Mouse (Mus musculus) G1E (cell line): Measurements from ENCODE around the gene Maneal. TPM values are rescaled to one million over a fixed set of nuclear protein-coding genes. Genes with fewer than 3 reads are reported as not detected.

Experiments used
- ATAC-seq: 2 replicates; pipeline ENCODE4 v1.8.0; 2016; ENCODE audit warnings: mild to moderate bottlenecking; ENCODE audit not compliant: insufficient number of reproducible peaks, poor library complexity, low FRiP score, severe bottlenecking; ENCODE audit errors: extremely low read depth
- DNase-seq: peaks from one replicate; pipeline ENCODE4 v3.0.0; 2012; ENCODE audit warnings: low spot score
- H3K27me3 ChIP-seq: 2 replicates; pipeline ENCODE4 v1.6.1; 2012; ENCODE audit warnings: mild to moderate bottlenecking, low read length, inconsistent platforms; ENCODE audit not compliant: insufficient read depth
- H3K36me3 ChIP-seq: replicated peaks from 2 replicates; pipeline ENCODE3; 2012; ENCODE audit warnings: mild to moderate bottlenecking, inconsistent platforms
- H3K4me1 ChIP-seq: 2 replicates; pipeline ENCODE4 v1.6.1; 2012; ENCODE audit warnings: low read depth, low read length, inconsistent platforms, mixed read lengths; ENCODE audit not compliant: insufficient read depth
- H3K4me3 ChIP-seq: 2 replicates; pipeline ENCODE4 v1.5.1; 2012; ENCODE audit warnings: low read depth, mild to moderate bottlenecking, inconsistent platforms, low read length, moderate library complexity, mixed read lengths
- H3K9me3 ChIP-seq: replicated peaks from 2 replicates; pipeline ENCODE4 v1.6.1; 2012; ENCODE audit warnings: inconsistent platforms
- CTCF ChIP-seq: IDR thresholded peaks from 2 replicates; pipeline ENCODE4 v1.5.1; 2012; ENCODE audit warnings: low read depth, low read length, inconsistent platforms, mixed read lengths
- GATA1 ChIP-seq: IDR thresholded peaks from 2 replicates; pipeline ENCODE4 v1.6.1; 2012; ENCODE audit warnings: borderline replicate concordance, low read length, inconsistent platforms, mixed read lengths
- GATA2 ChIP-seq: IDR thresholded peaks from 2 replicates; pipeline ENCODE4 v1.6.1; 2012; ENCODE audit warnings: low read depth, low read length, inconsistent platforms, borderline replicate concordance
- POLR2AphosphoS5 ChIP-seq: IDR thresholded peaks from 2 replicates; pipeline ENCODE4 v1.6.1; 2012; ENCODE audit warnings: low read depth, low read length, inconsistent platforms; ENCODE audit not compliant: insufficient replicate concordance
- TAL1 ChIP-seq: conservative IDR thresholded peaks from 2 replicates; pipeline ENCODE4 v1.6.1; 2012; ENCODE audit warnings: low read depth, low read length, inconsistent platforms, mixed read lengths
- polyA plus RNA-seq: library from polyadenylated mRNA; stranded (reverse); fragments of >175 nt; gene quantifications from 2 replicates; pipeline ENCODE4 v1.2.3, GENCODE M21; 2012
- total RNA-seq, 2 experiments: library from RNA; stranded (forward) in 1 of 2; stranded (reverse) in 1 of 2; fragments of 200-1000 nt in 1 of 2; fragments of >200 nt in 1 of 2; fragmentation: Nextera tagmentation in 1 of 2; gene quantifications; 2 replicates each; pipeline ENCODE4 v1.2.3; 2014 to 2017

The Maneal gene
- total and polyA plus RNA-seq, 3 experiments: 0.33 TPM; not detected in 2

GRCm38 (mm10) chr4:124881341-124881908 lies 19.5 kb upstream of the Maneal start:
- TF ChIP-seq GATA2 (no peak), GATA1 (no peak), POLR2AphosphoS5 (no peak), CTCF (no peak), TAL1 (no peak)
- Histone ChIP-seq H3K4me1 (no peaks in the 10 kb centered on the region), H3K4me3 (no peak overlapping the region), H3K9me3 (no peaks in the 10 kb centered on the region), H3K36me3 (no peaks in the 10 kb centered on the region), H3K27me3 (peaks cover 9% of the 10 kb centered on the region; the same call in 1 of the 2 replicates)
- ATAC-seq (no peak), DNase-seq (no peak)

- no peaks in the 10 kb centered on the region for H3K9me3 ChIP-seq
- no peaks in the 10 kb centered on the region for H3K4me1 ChIP-seq
- TF ChIP-seq POLR2AphosphoS5 (no peak), GATA1 (no peak), GATA2 (no peak), CTCF (no peak), TAL1 (no peak)
- peaks cover 6% of the 10 kb centered on the region; the same call in 1 of the 2 replicates for H3K27me3 ChIP-seq
- no peak within 1 kb of the TSS for H3K4me3 ChIP-seq
- no peaks in the 10 kb centered on the region for H3K36me3 ChIP-seq
- no peak for ATAC-seq
- DNase-seq: no peak
Measured at GRCm38 (mm10) chr4:124880599-124880998, 18.6 kb upstream of the Maneal start, which contains the start of gene Epha10. Epha10 (plus strand) TSS chr4:124880899.

GRCm38 (mm10) chr4:124872719-124873118 lies 10.7 kb upstream of the Maneal start:
- H3K4me1 ChIP-seq: no peaks in the 10 kb centered on the region
- no peak overlapping the region for H3K4me3 ChIP-seq
- no peaks in the 10 kb centered on the region for H3K36me3 ChIP-seq
- H3K27me3 ChIP-seq: no peaks in the 10 kb centered on the region
- TF ChIP-seq GATA2 (no peak), POLR2AphosphoS5 (no peak), TAL1 (no peak), CTCF (no peak), GATA1 (no peak)
- DNase-seq: no peak
- no peak for ATAC-seq
- peaks cover 5% of the 10 kb centered on the region for H3K9me3 ChIP-seq

- TF ChIP-seq POLR2AphosphoS5 (no peak), GATA2 (no peak), TAL1 (no peak), CTCF (no peak), GATA1 (no peak)
- H3K4me3 ChIP-seq: no peak overlapping the region
Measured at GRCm38 (mm10) chr4:124860446-124860845, 1.5 kb downstream of the Maneal start.

GRCm38 (mm10) chr4:124858370-124858769 lies 3.6 kb downstream of the Maneal start:
- Histone ChIP-seq H3K27me3 (no peaks in the 10 kb centered on the region), H3K36me3 (peaks cover 55% of the 10 kb centered on the region), H3K4me3 (no peak overlapping the region), H3K4me1 (peaks cover 2% of the 10 kb centered on the region; the same call in 1 of the 2 replicates), H3K9me3 (peaks cover 16% of the 10 kb centered on the region)
- no peak for DNase-seq
- no peak for ATAC-seq
- TF ChIP-seq CTCF: no peak
- TF ChIP-seq GATA2: no peak
- no peak for TF ChIP-seq GATA1
- no peak for TF ChIP-seq POLR2AphosphoS5
- no peak for TF ChIP-seq TAL1

More at GRCm38 (mm10) chr4:124860446-124860845, 1.5 kb downstream of the Maneal start:
- H3K9me3 ChIP-seq: peaks cover 16% of the 10 kb centered on the region
- no peak for ATAC-seq
- peak; percentile 46 for DNase-seq
- H3K4me1 ChIP-seq: no peaks in the 10 kb centered on the region
- no peaks in the 10 kb centered on the region for H3K27me3 ChIP-seq
- peaks cover 35% of the 10 kb centered on the region for H3K36me3 ChIP-seq

- Histone ChIP-seq H3K36me3 (peaks cover 74% of the 10 kb centered on the region), H3K9me3 (peaks cover 2% of the 10 kb centered on the region), H3K4me1 (peaks cover 22% of the 10 kb centered on the region), H3K27me3 (no peaks in the 10 kb centered on the region), H3K4me3 (no peak overlapping the region)
- ATAC-seq: no peak
- no peak for DNase-seq
- TF ChIP-seq GATA1: no peak
- no peak for TF ChIP-seq CTCF
- TF ChIP-seq GATA2: no peak
- no peak for TF ChIP-seq TAL1
- TF ChIP-seq POLR2AphosphoS5: no peak
Measured at GRCm38 (mm10) chr4:124856294-124856693, 5.7 kb downstream of the Maneal start.
